Mouse (Mus musculus) cerebellum, adult 2 months (tissue): ENCODE data around the gene Fastk.

Experiments used
- CTCF ChIP-seq: fragments of 200-500 bp; IDR thresholded peaks from 2 replicates; pipeline ENCODE4 v1.5.1; 2011; ENCODE audit warnings: low read depth, mild to moderate bottlenecking, control low read depth, low read length, moderate library complexity, borderline replicate concordance; ENCODE audit not compliant: insufficient read depth
- POLR2A ChIP-seq: fragments of 200-500 bp; IDR thresholded peaks from 2 replicates; pipeline ENCODE4 v1.6.1; 2011; ENCODE audit warnings: low read length, control low read depth, borderline replicate concordance; ENCODE audit not compliant: insufficient read depth

- TF ChIP-seq CTCF: no peak
- TF ChIP-seq POLR2A: no peak
These were observed 17.1 kb downstream of the Fastk start for GRCm38 (mm10) chr5:24427981-24428402.
